Mouse (Mus musculus): Measurements from ENCODE around the gene Mgat4b.
A peak's percentile ranks its signal among the peaks of the same experiment; 100 is the strongest.

The Mgat4b gene

DNA sequence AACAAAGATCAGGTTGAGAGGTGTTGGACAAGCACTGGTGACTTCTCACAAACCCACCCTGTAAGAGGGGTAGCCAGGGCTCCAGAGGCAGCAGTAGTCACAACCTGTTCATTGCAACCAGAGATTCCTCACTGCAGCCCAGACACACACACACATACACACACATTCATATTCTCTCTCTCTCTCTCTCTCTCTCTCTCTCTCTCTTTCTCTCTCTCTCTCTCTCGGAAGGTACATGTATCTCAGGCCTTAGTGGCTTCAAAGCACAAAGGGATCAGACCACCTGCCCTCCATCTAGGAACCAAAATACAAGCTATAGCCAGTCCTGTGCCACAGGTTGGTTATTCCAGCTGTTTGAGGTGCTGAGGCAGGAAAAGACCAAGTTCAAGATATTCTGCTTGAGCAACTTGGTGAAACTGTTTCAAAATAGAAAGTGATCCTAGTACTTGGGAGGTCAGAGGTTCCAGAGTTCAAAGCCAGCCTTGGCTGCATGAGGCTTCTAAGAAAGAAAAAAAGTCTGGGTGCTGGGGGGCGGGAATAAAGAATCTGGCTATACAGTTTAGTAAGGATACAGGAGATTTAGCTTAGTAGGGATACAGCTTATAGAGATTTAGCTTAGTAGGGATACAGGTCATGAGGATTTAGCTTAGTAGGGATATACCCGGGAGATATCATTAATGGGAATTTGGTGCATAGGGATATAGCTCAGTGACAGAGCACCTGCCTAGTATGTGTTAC is 801 bp downstream of the Mgat4b start:
- DNase-seq (ENCODE audit: low read depth, low spot score), result no peak
- Histone ChIP-seq H3K36me3 (ENCODE audit: control insufficient read depth, insufficient read depth, low read length, poor library complexity, severe bottlenecking) (no peaks in the 10 kb centered on the region), H3K27me3 (ENCODE audit: control insufficient read depth, insufficient read depth, low read length, poor library complexity, severe bottlenecking) (no peaks in the 10 kb centered on the region)

DNA sequence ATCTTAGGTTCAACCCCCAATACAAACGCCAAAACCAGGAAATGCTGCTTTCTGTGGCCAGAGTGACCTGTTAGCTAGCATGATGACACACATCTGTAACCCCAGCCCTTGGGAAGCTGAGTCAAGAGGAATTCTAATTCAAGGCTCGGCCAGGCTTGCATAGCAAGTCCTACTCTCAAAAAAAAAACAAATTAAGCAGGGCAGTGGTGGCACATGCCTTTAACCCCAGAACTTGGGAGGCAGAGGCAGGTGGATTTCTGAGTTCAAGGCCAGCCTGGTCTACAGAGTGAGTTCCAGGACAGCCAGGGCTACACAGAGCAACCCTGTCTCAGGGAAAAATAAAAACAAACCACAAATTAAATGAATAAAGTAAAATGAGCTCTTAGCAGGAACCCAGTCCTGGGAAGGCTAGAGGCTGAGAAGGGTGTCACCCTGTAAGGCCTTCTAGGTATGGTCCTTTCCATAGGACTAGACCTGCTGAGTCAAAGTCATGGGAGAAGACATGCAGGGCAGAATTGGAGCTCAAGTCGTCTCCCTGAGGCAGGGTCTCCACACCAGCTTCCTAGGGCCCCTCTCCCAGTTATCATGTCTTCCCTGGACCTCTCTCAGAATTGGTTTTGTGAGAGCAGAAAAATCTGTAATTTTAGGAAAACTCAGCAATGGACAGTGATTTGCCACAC is 1.5 kb downstream of the Mgat4b start:
- H3K27me3 ChIP-seq (ENCODE audit: control insufficient read depth, insufficient read depth, low read length, poor library complexity, severe bottlenecking), result no peaks in the 10 kb centered on the region
- no peaks in the 10 kb centered on the region for H3K36me3 ChIP-seq (ENCODE audit: control insufficient read depth, insufficient read depth, low read length, poor library complexity, severe bottlenecking)
- no peak for DNase-seq (ENCODE audit: low read depth, low spot score)

DNA sequence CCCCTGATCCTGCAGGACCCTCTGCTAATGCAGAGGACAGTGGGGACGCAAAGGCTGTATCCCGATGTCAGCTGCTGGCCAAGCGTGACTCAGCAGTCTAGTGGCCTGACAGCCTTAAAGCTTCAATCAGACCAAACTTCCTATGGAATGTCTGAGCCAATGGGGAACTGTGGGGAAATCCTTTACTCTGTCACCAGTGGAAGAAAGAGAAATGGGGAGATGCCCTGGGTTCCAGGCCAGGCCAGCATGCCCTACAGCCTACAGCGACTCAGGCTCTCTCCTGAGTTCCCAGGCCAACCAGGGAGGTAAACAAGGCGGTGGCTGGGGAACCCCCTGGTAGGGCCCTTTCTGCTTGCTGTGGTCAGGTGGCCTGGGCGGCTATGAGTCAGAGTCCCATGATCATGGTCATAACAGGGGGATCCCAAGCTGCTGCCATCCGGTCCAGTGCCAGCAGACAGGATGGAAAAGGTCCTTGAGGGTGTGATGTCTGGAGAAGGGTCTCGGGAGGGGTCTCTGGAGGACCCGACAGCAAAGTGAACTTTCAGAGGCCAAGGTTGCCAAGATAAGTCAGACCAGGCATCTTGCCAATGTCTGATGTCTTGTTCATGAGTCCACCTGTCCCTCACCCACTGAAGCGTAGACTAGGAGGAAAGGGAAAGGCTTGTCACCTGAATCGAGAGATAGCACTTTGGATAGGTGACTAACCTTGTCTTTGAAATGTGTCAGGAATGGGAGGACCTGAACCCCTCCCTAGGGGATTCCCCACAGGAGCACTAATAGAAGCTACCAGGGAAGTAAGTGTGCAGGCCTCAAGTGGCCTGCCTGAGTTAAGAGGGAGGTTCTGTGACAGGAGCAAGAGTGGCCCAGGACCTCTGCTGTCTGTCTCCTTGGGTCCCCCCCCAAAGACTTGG is 2.4 kb downstream of the Mgat4b start:
- H3K36me3 ChIP-seq (ENCODE audit: control insufficient read depth, insufficient read depth, low read length, poor library complexity, severe bottlenecking), result no peaks in the 10 kb centered on the region
- no peaks in the 10 kb centered on the region for H3K27me3 ChIP-seq (ENCODE audit: control insufficient read depth, insufficient read depth, low read length, poor library complexity, severe bottlenecking)
- peak; percentile 64 for DNase-seq (ENCODE audit: low read depth, low spot score)

- no peak for DNase-seq (ENCODE audit: low read depth, low spot score)
- Histone ChIP-seq H3K27me3 (ENCODE audit: control insufficient read depth, insufficient read depth, low read length, poor library complexity, severe bottlenecking) (no peaks in the 10 kb centered on the region), H3K36me3 (ENCODE audit: control insufficient read depth, insufficient read depth, low read length, poor library complexity, severe bottlenecking) (no peaks in the 10 kb centered on the region)
These were observed 3.9 kb downstream of the Mgat4b start for GRCm38 (mm10) chr11:50214631-50215030.

DNA sequence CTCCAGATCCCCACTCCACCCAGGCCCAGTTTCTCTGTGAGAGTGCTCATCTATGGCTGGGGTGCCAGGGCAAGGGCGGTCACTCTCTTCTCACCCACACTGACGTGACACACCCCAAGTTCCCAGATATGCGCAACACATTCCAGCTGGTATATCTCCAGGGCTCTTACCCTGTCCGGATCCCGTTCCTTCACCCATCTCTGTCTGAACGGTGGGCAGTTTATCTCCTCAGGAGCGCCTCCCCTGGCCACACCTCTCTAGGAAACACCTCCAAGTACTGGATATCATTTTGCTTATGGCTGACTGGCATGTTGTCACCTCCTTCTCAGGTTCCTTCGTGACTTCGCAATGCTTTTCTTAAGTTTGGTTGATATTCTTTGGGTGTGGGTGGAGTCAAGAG is 4.9 kb downstream of the Mgat4b start:
- no peak for DNase-seq (ENCODE audit: low read depth, low spot score)
- Histone ChIP-seq H3K27me3 (ENCODE audit: control insufficient read depth, insufficient read depth, low read length, poor library complexity, severe bottlenecking) (no peaks in the 10 kb centered on the region), H3K36me3 (ENCODE audit: control insufficient read depth, insufficient read depth, low read length, poor library complexity, severe bottlenecking) (no peaks in the 10 kb centered on the region)

DNA sequence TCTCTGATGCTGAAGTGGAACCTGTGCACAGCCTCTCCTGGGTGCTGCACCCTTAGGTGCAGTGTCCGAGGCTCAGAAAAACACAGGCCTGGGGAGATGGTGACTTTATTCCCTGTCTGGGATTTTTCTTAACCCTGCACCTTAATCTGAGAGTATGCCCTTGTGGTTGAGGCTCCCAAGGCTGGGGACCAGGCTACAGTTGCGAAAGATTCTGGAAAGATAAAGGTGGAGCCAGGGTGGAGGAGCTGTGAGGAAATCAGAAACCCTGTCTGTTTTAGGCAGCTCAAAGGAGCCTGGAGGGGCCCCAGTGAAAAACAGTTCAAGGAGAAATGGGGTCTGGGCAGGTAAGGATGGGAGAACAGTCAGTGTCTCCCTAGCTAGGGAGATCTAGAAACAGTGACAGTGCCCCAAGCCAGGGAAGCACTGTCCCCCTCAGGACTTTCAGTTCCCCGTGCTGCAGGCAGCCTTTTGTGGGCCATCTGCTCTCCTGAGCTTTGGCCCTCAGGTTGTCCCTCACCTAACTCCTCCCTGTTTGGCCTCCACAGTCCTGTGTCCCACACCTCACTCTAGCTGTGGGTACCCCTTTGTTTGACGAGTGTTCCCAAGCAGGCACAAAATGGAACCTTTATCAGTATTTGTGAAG is 6.2 kb downstream of the Mgat4b start:
- no peaks in the 10 kb centered on the region for H3K27me3 ChIP-seq (ENCODE audit: control insufficient read depth, insufficient read depth, low read length, poor library complexity, severe bottlenecking)
- no peaks in the 10 kb centered on the region for H3K36me3 ChIP-seq (ENCODE audit: control insufficient read depth, insufficient read depth, low read length, poor library complexity, severe bottlenecking)
- DNase-seq (ENCODE audit: low read depth, low spot score), result no peak

DNA sequence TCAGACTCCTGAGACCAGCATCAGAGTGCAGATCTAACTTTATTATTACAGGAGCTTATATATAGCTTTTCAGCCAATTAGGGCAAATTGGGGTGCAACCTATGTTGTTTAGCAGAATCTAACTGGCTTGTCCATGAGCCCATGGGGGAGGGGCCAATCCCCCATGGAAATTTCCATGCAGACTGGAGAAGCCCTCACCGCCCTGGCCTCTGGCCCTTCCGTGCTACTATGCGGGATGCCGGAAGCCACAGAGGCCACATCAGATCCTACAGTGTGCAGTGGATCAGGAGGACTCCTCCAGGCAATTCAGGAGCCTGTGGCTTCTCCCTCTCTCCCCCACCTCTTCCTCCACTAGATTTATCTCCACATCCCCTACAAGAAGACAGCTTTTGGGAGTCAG is 7.1 kb downstream of the Mgat4b start:
- no peak for DNase-seq (ENCODE audit: low read depth, low spot score)

DNA sequence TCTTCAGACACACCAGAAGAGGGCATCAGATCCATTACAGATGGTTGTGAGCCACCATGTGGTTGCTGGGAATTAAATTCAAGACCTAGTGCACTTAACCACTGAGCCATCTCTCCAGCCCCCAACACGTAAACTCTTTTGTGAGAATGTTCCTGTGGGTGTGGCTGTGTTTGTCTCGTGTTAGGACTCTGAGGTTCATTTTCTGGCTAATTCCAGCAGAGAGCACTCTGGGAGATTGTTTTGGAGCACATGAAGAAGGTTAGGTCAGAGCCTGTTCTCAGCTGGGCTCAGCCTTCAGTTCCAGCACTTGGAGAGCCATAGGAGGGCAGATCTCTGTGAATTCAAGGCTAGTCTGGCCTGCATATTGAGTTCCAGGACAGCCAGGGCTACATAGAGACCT is 9.1 kb downstream of the Mgat4b start:
- Histone ChIP-seq H3K27me3 (ENCODE audit: control insufficient read depth, insufficient read depth, low read length, poor library complexity, severe bottlenecking) (no peaks in the 10 kb centered on the region), H3K36me3 (ENCODE audit: control insufficient read depth, insufficient read depth, low read length, poor library complexity, severe bottlenecking) (no peaks in the 10 kb centered on the region)
- no peak for DNase-seq (ENCODE audit: low read depth, low spot score)

More for the DNA sequence above, 7.1 kb downstream of the Mgat4b start:
- Histone ChIP-seq H3K27me3 (ENCODE audit: control insufficient read depth, insufficient read depth, low read length, poor library complexity, severe bottlenecking) (no peaks in the 10 kb centered on the region), H3K36me3 (ENCODE audit: control insufficient read depth, insufficient read depth, low read length, poor library complexity, severe bottlenecking) (no peaks in the 10 kb centered on the region)

- DNase-seq (ENCODE audit: low read depth, low spot score), result no peak
- H3K27me3 ChIP-seq (ENCODE audit: control insufficient read depth, insufficient read depth, low read length, poor library complexity, severe bottlenecking), result no peaks in the 10 kb centered on the region
- H3K36me3 ChIP-seq (ENCODE audit: control insufficient read depth, insufficient read depth, low read length, poor library complexity, severe bottlenecking), result no peaks in the 10 kb centered on the region
These were observed 12.0 kb downstream of the Mgat4b start for GRCm38 (mm10) chr11:50222559-50223276.

- no peak for DNase-seq (ENCODE audit: low read depth, low spot score)
- Histone ChIP-seq H3K36me3 (ENCODE audit: control insufficient read depth, insufficient read depth, low read length, poor library complexity, severe bottlenecking) (no peaks in the 10 kb centered on the region), H3K27me3 (ENCODE audit: control insufficient read depth, insufficient read depth, low read length, poor library complexity, severe bottlenecking) (no peaks in the 10 kb centered on the region)
These were observed 13.3 kb downstream of the Mgat4b start for GRCm38 (mm10) chr11:50223783-50224662.

GRCm38 (mm10) chr11:50224671-50225530 is 14.2 kb downstream of the Mgat4b start:
- no peaks in the 10 kb centered on the region for H3K27me3 ChIP-seq (ENCODE audit: control insufficient read depth, insufficient read depth, low read length, poor library complexity, severe bottlenecking)
- peak; percentile 59 for DNase-seq (ENCODE audit: low read depth, low spot score)
- H3K36me3 ChIP-seq (ENCODE audit: control insufficient read depth, insufficient read depth, low read length, poor library complexity, severe bottlenecking), result no peaks in the 10 kb centered on the region

DNA sequence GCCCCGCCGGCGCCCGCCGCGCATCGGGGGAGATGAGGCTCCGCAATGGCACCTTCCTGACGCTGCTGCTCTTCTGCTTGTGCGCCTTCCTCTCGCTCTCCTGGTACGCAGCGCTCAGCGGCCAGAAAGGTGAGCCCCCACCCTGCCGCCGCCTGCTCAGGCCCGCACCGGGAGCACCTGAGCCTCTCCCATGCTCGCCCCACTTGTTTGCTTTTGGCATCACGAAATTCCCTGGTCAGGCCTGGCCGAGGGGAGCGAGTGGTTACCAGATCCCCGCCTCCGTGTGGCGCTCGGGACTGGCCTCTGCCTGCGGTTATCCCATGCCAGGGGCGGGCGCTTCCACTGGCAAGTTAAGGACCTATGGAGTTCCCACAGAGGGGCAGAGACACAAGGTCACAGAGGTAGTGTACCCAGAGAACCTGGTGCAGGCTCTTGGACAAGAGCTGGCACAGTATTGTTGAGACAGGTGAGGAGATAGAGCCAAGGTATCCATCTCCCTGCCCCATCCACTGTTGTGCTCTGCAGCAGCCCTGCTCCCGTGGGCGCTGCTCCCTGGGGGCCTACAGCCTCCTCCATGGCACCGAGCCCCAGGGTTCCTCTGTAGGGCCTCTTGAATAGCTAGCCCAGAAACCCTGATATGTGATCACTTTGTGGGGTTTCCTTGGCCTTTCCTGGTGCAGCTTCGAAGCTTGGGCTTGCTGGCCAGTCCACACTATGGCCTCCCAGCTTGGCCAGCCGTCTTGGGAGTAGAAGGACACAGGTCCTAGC is 15.1 kb downstream of the Mgat4b start:
- H3K36me3 ChIP-seq (ENCODE audit: control insufficient read depth, insufficient read depth, low read length, poor library complexity, severe bottlenecking), result no peaks in the 10 kb centered on the region
- no peaks in the 10 kb centered on the region for H3K27me3 ChIP-seq (ENCODE audit: control insufficient read depth, insufficient read depth, low read length, poor library complexity, severe bottlenecking)
- DNase-seq (ENCODE audit: low read depth, low spot score), result peak; percentile 39

All from splenic B cell, adult 2 months (primary cell).